Mouse (Mus musculus) kidney, adult 8-10 months (tissue): ENCODE measurements at regions not wholly inside any gene's neighbourhood (a gene's known extent, or its start where the extent isn't known, plus 50 kb on each side); places are given as distances from the start of the nearest gene placed in this dataset.
A peak's percentile ranks its signal among the peaks of the same experiment; 100 is the strongest.

Experiments
- DNase-seq, 2 experiments: peaks; one replicate each; pipeline ENCODE4 v3.0.0; 2022

- DNase-seq, result no peak
Measured at GRCm38 (mm10) chr8:88417307-88418095, 55.5 kb upstream of the Brd7 start.

- no peak for DNase-seq
Measured at GRCm38 (mm10) chr8:88423264-88423663, 61.3 kb upstream of the Brd7 start.

DNA sequence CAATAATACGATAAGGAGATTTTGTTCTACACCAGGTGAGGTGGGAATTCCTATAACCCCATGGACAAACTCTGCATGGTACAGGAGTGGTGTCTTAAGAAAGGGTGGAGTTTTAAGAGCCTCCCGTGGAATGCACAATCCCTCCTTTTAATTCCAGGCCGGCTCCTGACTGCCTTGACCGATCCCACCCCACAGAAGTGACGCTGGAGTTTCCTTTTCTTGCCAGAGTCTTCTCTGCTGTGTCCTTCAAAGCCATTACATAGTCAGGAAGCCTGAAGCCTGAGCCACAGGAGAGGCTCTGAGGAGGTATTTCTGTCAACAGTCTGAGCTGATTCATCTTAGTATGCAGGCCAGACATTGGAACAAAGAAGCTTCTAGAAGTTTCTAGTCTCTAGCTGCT is 66.6 kb upstream of the Brd7 start:
- no peak for DNase-seq

DNA sequence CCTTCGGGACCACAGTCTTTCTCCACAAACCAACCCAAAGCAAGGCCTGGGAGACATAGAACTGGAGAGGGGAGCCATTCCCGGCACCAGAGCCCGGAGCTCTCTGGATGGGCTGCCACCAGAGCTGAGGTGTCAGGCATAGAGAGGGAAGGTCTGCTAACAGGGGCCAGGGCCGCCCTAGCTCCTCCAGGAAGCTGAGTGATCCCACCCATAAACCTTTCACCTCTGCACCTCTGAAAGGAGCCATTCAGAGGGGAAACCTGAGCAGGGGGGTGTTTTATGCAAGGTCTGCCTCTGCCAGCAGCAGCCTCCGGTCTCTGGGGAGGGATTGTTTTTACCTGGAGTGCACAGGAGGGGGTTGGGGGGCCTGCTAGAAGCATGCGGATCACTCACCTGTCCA is 69.4 kb upstream of the Brd7 start:
- DNase-seq, result no peak

DNA sequence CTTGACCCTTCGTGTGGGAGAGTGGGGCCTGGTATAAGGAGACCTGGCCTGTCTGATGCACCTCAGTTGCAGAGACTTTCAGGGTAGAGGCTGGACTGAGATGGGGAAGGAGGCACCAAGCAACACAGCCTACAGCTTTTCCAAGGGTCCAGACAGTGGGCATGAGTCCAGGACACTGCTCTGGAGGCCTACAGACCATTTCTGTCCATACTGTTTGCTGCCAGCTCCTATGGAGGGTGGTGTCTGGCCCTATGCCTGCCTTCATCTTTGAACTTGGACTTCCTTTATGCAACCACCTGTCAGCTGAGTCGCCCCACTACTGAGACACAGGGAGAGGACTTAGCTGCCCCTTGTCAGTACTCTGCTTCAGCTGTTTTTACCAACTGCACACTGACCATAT is 73.7 kb upstream of the Brd7 start:
- no peak for DNase-seq

GRCm38 (mm10) chr8:88440219-88440618 is 78.2 kb upstream of the Brd7 start:
- no peak for DNase-seq

- DNase-seq, result no peak
Measured at GRCm38 (mm10) chr8:88443397-88443796, 77.8 kb upstream of the Nkd1 start.

DNA sequence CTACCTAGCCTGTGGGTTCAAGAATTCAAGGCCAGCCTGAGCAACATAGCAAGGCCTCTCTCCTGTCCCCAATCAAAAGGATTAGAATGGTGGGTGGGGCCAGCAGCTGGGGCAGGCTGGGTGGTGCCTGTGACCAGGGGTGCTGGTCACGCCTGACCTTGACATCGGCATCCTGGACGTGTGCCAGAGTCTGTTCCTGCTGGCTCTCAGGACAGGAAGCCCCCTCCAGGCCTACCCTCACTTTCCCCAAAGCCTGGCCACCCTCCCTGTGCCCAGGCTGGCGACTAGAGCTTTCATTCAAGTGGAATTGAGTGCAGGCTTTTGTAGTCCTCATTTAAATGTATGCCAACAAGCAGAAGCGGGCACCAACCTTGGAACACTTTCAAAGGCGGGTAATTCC is 73.7 kb upstream of the Nkd1 start:
- DNase-seq, result no peak

GRCm38 (mm10) chr8:88447844-88448535 is 73.2 kb upstream of the Nkd1 start:
- no peak for DNase-seq

DNA sequence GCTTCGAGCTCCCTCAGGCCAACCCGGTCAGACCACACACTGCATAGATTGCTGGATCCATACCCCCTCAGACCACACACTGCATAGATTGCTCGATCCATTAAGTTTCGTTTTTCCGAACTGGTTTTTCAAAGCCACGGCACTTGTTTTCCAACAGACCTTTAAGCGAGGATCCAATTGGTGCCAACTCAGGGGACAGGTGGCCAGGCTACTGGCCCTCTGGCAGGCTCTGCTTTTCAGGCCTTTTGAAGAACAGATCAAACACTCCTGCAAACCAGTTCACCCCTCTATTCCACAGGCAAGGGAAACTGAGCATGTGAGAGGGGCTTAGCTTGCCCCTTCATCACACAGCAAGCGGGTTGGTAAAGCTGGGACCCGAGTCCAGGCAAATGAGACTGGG is 72.2 kb upstream of the Nkd1 start:
- no peak for DNase-seq

DNA sequence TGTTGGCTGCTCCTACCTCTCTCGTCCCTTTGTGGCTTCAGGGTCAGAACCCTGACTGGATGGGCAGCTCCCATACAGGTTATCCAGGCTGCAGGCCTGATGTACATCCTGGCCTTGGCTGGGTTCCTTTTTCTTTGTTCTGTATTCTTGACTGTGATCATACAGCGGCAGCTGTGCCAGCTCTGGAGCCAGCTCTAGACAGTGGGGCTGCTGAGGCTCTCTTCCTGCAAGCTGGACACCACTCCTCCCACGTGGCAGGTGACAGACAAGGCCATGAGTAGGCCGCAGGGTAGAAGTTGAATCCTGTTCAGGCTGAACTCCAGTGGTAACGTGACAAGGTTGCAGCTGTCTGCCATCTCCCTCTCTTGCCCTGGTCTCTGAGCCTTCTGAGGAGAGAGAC is 71.6 kb upstream of the Nkd1 start:
- DNase-seq, result no peak

DNA sequence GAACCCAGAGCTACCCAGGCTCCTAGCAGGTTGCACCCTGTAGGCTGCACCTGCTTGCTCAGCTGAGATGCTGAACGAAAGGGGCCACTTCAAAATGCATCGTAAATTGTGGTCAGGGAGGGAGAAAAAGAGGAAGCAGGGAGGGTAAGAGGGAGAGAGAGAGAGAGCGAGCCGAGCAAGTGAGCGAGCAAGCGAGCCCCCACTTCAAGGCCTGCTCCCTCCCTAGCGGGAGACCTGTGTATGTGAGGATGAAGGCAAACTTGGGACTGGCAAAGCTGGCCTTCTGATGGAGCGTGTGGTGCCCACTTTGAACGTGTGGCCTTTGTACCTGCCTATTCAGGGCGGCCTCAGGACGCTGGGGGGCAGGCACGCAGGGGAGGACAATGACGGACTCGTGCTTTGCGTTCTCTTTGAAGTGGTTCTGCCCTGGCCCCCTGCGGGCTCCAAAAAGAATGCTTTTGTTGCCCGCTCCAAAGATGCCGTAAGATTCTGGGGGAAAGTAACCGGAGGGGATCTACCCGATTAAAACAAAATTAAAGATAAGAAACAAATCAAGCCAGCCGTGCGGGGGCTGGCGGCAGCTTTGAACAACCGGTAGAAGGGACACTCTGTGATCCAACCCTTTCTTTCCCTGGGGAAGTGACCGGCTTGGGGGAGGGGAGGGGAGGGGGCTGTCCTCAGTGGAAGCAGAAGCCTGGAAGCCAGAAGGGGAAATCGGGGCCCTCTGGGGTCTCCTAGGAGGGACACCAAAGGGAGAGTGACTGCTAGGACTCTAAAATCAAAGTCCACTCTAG is 70.1 kb upstream of the Nkd1 start:
- DNase-seq, result no peak

DNA sequence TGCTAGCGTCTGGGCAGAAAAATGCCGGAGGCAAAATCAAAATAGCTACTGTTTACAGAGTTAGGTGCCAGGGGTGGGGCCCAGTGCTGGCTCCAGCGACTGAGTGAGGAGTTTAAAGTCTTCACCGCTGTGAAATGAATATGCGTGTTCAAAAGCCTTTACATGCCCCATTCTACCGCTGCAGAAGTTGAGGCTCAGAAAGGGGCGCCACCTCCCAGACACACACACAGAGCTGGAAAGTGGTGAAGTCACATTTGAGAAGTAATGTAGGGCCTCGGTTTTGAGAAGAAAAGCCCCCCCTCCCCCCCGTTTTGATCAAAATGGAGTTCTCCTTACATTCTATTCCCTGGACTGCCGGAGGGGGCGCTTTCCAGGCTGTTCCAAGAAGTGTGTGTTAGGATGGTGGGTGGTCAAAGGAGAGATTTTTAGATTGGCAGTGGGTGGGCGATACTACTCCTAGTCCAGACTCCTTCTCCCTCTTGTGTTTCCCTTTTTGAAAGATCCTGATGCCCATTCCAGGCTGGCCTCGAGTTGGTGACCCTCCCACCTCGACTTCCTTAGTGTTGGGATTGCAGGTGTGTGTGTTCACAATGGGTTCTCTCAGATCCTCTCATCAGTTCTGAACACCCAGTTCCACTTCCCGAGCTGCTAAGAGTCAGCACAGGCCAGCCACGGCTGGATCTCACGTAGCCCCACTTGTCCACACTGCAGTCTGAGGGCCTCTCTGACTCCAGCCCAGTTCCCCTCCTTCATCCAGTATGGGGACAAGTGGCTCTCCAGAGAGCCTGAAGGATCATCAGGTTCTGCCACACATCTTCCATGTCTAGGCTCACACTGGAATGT is 69.3 kb upstream of the Nkd1 start:
- peak in 1 of 2 experiments; percentile 10 for DNase-seq

- DNase-seq, result no peak
Measured at GRCm38 (mm10) chr8:88452501-88452847, 68.7 kb upstream of the Nkd1 start.

GRCm38 (mm10) chr8:88454048-88454696 is 67.0 kb upstream of the Nkd1 start:
- peak in 1 of 2 experiments; percentile 12 for DNase-seq

DNA sequence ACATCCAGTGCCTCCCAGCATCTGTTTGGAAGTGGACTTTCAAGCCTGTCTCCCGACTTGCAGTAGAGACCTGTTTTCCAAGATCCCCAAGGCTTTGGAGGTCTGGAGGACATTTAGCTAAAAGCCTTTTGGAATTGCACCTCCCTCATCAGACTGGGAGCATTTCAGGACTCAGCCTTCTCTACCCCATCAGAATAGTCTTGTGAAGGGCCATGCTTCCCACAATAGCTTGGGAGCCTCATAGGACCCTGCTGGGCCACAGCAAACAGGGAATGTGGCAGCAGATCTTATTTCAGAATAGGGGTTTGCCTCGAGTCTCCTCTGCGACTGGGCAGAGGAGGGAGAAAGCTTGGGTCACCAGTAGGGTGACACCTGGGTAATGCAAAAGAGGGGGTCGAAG is 66.2 kb upstream of the Nkd1 start:
- no peak for DNase-seq

GRCm38 (mm10) chr8:88455434-88456020 is 65.6 kb upstream of the Nkd1 start:
- DNase-seq, result no peak

DNA sequence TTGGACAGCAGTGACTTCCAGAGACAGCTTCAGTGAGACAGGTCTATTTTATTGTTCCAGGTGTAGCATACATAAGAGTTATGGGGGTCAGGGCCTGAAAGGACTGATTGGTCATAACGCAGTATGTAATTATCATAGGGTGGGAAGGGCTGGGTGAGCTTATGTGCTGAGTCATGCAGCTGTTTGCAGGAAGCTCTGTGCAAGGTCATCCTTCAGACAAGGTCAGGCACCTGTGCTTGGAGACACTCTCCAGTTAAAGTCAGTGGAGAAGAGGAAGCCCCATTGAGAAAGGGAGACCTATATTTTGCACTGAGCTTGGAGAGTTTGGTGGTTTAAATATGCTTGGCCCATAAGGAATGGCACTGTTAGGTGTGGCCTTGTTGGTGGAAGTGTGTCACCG is 62.0 kb upstream of the Nkd1 start:
- DNase-seq, result no peak

DNA sequence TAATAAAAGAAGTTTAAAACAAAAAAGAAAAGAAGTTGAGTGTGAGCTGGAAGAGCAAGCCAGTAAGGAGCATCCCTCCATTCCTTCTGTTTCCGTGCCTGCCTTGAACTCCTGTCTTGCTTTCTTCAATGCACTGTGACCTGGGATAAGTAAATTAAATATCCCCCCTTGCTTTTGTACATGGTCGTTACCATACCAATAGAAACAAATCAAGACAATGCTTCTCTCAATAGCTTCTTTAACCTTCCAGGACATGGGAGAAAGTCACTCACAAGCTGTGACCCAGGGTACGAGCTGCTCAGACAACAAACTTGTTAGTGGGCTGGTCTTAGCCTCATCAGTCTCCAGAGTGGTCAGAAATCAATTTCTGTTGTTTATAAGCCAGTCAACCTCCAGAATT is 53.4 kb upstream of the Nkd1 start:
- no peak for DNase-seq

- peak in 1 of 2 experiments; percentile 8 for DNase-seq
Measured at GRCm38 (mm10) chr8:88470931-88471455, 50.2 kb upstream of the Nkd1 start.
